Comparison of ENCODE assay signal across 26 mouse cellular contexts in the genomic region with DNA sequence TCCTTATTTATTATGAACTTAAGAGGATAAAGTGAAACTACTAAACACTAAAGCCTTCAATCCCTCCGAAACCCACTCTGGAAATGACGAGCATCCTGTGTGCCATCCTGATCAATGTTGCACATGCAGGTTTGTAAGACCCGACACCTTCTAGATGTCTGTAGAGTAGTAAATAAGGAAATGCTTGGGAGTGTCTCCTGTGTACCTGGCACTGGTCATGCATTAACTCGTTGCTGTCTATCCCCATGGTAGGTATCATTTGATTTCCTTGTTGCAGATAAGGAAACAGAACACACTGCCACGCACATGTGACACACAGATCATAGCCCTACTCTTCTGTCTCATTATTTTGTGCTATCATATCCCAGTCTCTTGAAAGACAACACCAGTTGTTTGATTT.
"Had no signal": no experiment of that assay in that cellular context is flagged by ENCODE, and none has a peak within 500 bp of the region (broad histone marks: within the 10 kb centered on the region; RNA-seq: fewer than 3 reads in every experiment).

No protein-coding gene starts in this region.

- DNase-seq: gastrocnemius, adult 2 months; gastrocnemius, postnatal 10 days; gastrocnemius, postnatal 25 days; heart, adult 2 months; heart, postnatal 4 days; kidney, adult 18-20 months; kidney, adult 8-10 months; kidney, postnatal 14 days; kidney, postnatal 36 days; layer of hippocampus, adult 9-11 months; layer of hippocampus, postnatal 36 days; liver; liver, embryonic 13.5 days had no signal

- H3K4me2 ChIP-seq: heart, embryonic 11.5 days; heart, embryonic 13.5 days; heart, embryonic 15.5 days; hindbrain, embryonic 13.5 days; hindbrain, embryonic 15.5 days; kidney, embryonic 15.5 days; limb, embryonic 12.5 days; liver, embryonic 11.5 days; liver, embryonic 13.5 days had no signal

- H3K4me3 ChIP-seq: gastrocnemius, adult 2 months; heart, adult 2 months; heart, embryonic 13.5 days; heart, embryonic 15.5 days; hindbrain, embryonic 10.5 days; hindbrain, embryonic 13.5 days; hindbrain, embryonic 15.5 days; kidney, embryonic 15.5 days; left cerebral cortex, adult 2 months; limb, embryonic 10.5 days; limb, embryonic 12.5 days; liver, embryonic 13.5 days had no signal

- H3K27me3 ChIP-seq: heart, embryonic 13.5 days; heart, embryonic 15.5 days; hindbrain, embryonic 13.5 days; hindbrain, embryonic 15.5 days; kidney, embryonic 15.5 days; limb, embryonic 12.5 days; liver, embryonic 13.5 days had no signal

- H3K36me3 ChIP-seq: heart, embryonic 15.5 days; hindbrain, embryonic 10.5 days; hindbrain, embryonic 13.5 days; hindbrain, embryonic 15.5 days; limb, embryonic 10.5 days; limb, embryonic 12.5 days; liver, embryonic 13.5 days had no signal

- H3K27ac ChIP-seq: gastrocnemius, adult 2 months; heart, adult 2 months; heart, embryonic 13.5 days; heart, embryonic 15.5 days; hindbrain, embryonic 10.5 days; hindbrain, embryonic 13.5 days; hindbrain, embryonic 15.5 days; hindbrain, postnatal 0 days; kidney, embryonic 15.5 days; kidney, postnatal 0 days; left cerebral cortex, adult 2 months; limb, embryonic 10.5 days; limb, embryonic 12.5 days; liver, embryonic 13.5 days had no signal

- H3K4me1 ChIP-seq: hindbrain, embryonic 10.5 days; hindbrain, embryonic 13.5 days; hindbrain, embryonic 15.5 days; kidney, embryonic 15.5 days; limb, embryonic 10.5 days; limb, embryonic 12.5 days; liver, embryonic 13.5 days had no signal

- H3K9ac ChIP-seq: heart, embryonic 13.5 days; heart, embryonic 15.5 days; hindbrain, embryonic 13.5 days; hindbrain, embryonic 15.5 days; kidney, embryonic 15.5 days; limb, embryonic 12.5 days; liver, embryonic 13.5 days had no signal

- H3K9me3 ChIP-seq: heart, embryonic 13.5 days; heart, embryonic 15.5 days; hindbrain, embryonic 10.5 days; hindbrain, embryonic 13.5 days; hindbrain, embryonic 15.5 days; kidney, embryonic 15.5 days; limb, embryonic 10.5 days; limb, embryonic 12.5 days; liver, embryonic 13.5 days had no signal
